Mouse (Mus musculus) embryonic facial prominence, embryonic 13.5 days (tissue): ENCODE measurements around the gene Kif1b. TPM values are rescaled to one million over a fixed set of nuclear protein-coding genes. Genes with fewer than 3 reads are reported as not detected.
A peak's percentile ranks its signal among the peaks of the same experiment; 100 is the strongest.
"Not testable (repeated sequence)": the region's sequence is repeated elsewhere in the genome, so short reads cannot be mapped to it uniquely, and the experiment has no call there.

ENCODE experiments used
- ATAC-seq: fragments of 200-750 bp; cut with Nextera tagmentation; 2 replicates; pipeline ENCODE4 v1.8.0; 2017; ENCODE audit warnings: low read depth; ENCODE audit not compliant: insufficient number of reproducible peaks, insufficient read depth, low FRiP score, low TSS enrichment
- H3K27ac ChIP-seq: fragments of 300-500 bp; sonication (generic); 2 replicates; pipeline ENCODE4 v1.5.1; 2015; ENCODE audit warnings: moderate library complexity, mild to moderate bottlenecking, inconsistent platforms
- H3K27me3 ChIP-seq: fragments of 300-500 bp; sonication (generic); 2 replicates; pipeline ENCODE4 v1.6.1; 2015; ENCODE audit warnings: mild to moderate bottlenecking, inconsistent platforms
- H3K36me3 ChIP-seq: fragments of 300-500 bp; sonication (generic); 2 replicates; pipeline ENCODE4 v1.6.1; 2015; ENCODE audit warnings: mild to moderate bottlenecking, inconsistent platforms
- H3K4me1 ChIP-seq: fragments of 300-500 bp; sonication (generic); 2 replicates; pipeline ENCODE4 v1.6.1; 2015; ENCODE audit warnings: inconsistent platforms
- H3K4me2 ChIP-seq: fragments of 300-500 bp; sonication (generic); 2 replicates; pipeline ENCODE4 v1.6.1; 2015; ENCODE audit warnings: moderate library complexity, mild to moderate bottlenecking, inconsistent platforms
- H3K4me3 ChIP-seq: fragments of 300-500 bp; sonication (generic); 2 replicates; pipeline ENCODE4 v1.5.1; 2015; ENCODE audit warnings: mild to moderate bottlenecking, inconsistent platforms
- H3K9ac ChIP-seq: fragments of 300-500 bp; sonication (generic); 2 replicates; pipeline ENCODE4 v1.6.1; 2015; ENCODE audit warnings: mild to moderate bottlenecking, inconsistent platforms
- H3K9me3 ChIP-seq: fragments of 300-500 bp; sonication (generic); 2 replicates; pipeline ENCODE4 v1.6.1; 2016; ENCODE audit warnings: inconsistent platforms
- WGBS: fragments of 180-500 bp; shearing (Covaris S2); methylation state at CpG from one replicate; pipeline ENCODE4 v1.1.7; 2015; ENCODE audit warnings: mixed read lengths; 5-methylcytosine and 5-hydroxymethylcytosine counted together
- polyA plus RNA-seq: library from polyadenylated mRNA; unstranded; fragments of >200 nt; fragmentation: Nextera tagmentation; extraction: Ambion mirVana; gene quantifications from 2 replicates; pipeline ENCODE4 v1.2.1, GENCODE M21; 2015

Gene Kif1b
- polyA plus RNA-seq, 1 experiment from 2014 or later, result 42.8 TPM

DNA sequence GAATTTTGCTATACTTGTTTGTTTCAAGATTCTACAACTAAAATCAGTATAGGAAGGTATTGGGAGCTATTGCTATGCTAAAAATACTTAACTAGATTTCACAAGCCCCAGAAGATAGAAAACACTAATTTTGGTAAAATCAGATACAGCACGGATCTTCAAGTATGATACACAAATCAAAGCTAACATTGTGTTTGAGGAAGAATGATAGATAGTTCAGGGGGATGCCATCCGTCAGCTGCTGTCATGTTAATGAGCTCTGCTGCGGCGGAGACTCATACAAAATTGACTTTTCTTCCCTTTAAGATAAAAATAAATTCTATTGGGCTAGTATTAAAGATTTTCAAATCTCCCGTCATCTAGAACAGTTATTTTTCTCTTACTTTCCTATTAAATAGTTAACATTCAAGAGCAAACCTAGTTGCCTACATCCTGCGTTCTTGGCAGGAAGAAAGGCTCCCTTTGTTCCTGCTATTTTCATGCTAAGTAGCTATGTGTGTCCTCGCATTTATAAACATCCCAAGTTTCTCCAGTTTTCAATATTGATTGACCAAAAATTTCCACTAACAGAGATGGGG is 60.8 kb downstream of the Kif1b start:
- H3K27me3 ChIP-seq, result no peaks in the 10 kb centered on the region
- no peak overlapping the region for H3K9ac ChIP-seq
- no peaks in the 10 kb centered on the region for H3K9me3 ChIP-seq
- WGBS, result 67% methylated on average over 7 of the region's 7 CpGs
- no peak overlapping the region for H3K27ac ChIP-seq
- no peak for ATAC-seq
- H3K4me2 ChIP-seq, result no peak overlapping the region
- H3K4me1 ChIP-seq, result no peaks in the 10 kb centered on the region
- peaks cover 79% of the 10 kb centered on the region for H3K36me3 ChIP-seq
- no peak overlapping the region for H3K4me3 ChIP-seq

DNA sequence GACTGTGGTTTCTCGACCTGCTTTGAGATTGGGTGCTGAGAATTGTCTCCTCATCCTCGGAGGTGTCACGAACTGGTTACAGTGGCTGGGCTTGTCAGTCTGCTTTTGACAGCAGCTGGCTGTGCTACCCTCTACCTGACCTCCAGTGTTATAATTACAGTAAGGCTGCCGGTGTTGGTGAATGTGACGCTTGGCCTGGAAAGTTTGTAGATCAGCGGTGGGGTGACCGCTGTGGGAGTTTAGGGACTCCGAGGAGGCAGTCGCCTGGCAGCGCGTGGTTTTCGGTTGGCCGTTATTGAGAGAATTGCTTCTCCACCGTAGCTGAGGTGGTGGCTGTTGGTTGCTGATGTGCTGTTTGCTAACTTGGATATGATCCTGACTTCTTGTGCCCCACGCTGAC is 70.5 kb downstream of the Kif1b start:
- Histone ChIP-seq H3K4me1 (no peaks in the 10 kb centered on the region), H3K9me3 (no peaks in the 10 kb centered on the region), H3K27me3 (no peaks in the 10 kb centered on the region), H3K27ac (no peak overlapping the region), H3K4me2 (no peak overlapping the region), H3K4me3 (no peak overlapping the region), H3K36me3 (peaks cover 39% of the 10 kb centered on the region), H3K9ac (no peak overlapping the region)
- ATAC-seq, result no peak
- WGBS, result 92% methylated on average over 15 of the region's 15 CpGs

DNA sequence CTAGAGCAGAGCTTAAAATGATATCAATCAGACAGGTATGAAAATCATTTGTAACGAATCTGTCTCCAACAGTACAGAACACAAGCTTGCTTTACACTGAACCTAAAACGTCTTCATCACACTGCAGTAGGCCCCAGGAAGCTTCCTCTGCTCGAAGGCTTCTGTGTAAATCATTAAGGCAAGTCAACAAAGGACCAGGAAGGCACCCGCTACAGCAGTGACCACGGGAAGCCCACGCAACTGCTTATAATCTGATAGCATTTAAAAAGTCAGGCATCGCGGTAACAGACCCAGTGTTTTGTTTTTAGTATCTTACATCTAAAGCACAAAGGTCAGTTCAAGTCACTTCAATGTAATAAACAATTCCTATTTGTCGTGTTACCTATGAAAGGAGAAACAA is 73.6 kb downstream of the Kif1b start:
- Histone ChIP-seq H3K36me3 (peaks cover 33% of the 10 kb centered on the region), H3K4me3 (no peak overlapping the region), H3K4me2 (no peak overlapping the region), H3K27ac (no peak overlapping the region), H3K9ac (no peak overlapping the region), H3K9me3 (no peaks in the 10 kb centered on the region), H3K4me1 (no peaks in the 10 kb centered on the region), H3K27me3 (no peaks in the 10 kb centered on the region)
- WGBS, result 78% methylated on average over 9 of the region's 9 CpGs
- no peak for ATAC-seq

DNA sequence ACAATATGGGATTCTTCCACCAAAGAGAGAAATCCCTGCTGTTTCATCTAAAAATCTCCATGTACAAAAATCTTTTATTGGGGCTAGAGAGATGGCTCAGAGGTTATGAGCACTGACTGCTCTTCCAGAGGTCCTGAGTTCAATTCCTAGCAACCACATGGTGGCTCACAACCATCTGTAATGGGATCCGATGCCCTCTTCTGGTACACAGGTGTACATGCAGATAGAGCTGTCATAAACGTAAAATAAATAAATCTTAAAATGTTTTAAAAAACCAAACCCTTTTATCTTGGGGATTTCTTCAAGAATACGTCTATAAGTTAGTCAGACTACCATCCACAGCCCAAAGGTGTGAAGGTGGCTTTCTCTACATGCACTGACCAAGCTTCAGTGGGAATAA is 78.8 kb downstream of the Kif1b start:
- H3K9ac ChIP-seq, H3K9me3 ChIP-seq, H3K4me1 ChIP-seq, ATAC-seq, H3K27me3 ChIP-seq, H3K27ac ChIP-seq, H3K4me2 ChIP-seq, H3K4me3 ChIP-seq: not testable (repeated sequence)
- peaks cover 33% of the 10 kb centered on the region for H3K36me3 ChIP-seq
- 95% methylated on average over 3 of the region's 3 CpGs for WGBS

DNA sequence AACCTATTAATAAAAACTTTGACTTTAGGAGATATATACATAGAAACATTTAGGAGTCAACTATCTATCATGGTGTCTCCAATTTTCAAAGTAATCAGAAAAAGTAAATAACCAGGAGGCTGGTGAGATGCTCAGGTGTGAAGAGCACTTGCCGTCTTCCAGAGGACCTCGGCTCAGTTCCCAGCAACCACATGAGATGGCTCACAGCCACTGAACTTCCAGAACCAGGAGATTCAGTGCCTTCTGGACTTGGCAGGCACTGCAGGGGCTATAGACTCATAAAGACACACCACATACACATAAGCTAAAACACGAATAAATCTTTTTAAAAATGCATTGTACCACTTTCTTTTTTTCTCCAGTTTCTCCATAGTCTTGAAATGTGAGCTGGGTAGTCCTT is 79.2 kb downstream of the Kif1b start:
- WGBS, result 90% methylated on average over 3 of the region's 3 CpGs
- H3K9me3 ChIP-seq, result no peaks in the 10 kb centered on the region
- H3K4me2 ChIP-seq, result no peak overlapping the region
- ATAC-seq, result no peak
- no peak overlapping the region for H3K27ac ChIP-seq
- H3K36me3 ChIP-seq, result peaks cover 38% of the 10 kb centered on the region
- no peaks in the 10 kb centered on the region for H3K27me3 ChIP-seq
- no peaks in the 10 kb centered on the region for H3K4me1 ChIP-seq
- no peak overlapping the region for H3K4me3 ChIP-seq
- H3K9ac ChIP-seq, result no peak overlapping the region

DNA sequence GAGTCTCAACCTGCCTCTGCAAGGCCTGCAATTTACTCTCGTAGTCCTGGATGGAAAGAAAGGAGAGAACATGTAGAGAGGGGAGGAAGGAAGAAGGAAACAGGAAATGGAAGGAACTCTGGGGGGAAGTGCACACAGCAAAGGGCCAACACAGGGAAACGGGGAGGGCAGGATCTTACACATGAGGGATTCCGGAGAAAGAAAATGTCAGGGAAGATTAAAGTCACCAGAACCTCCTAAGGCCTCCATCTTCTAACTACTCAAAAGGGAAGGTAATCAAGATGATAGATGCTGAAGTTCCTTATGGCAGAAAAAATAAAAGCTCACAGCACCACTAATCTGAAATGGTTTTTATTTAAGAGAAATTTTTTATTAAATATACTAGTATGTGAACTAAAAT is 81.2 kb downstream of the Kif1b start:
- Histone ChIP-seq H3K27ac (no peak overlapping the region), H3K4me3 (no peak overlapping the region), H3K4me1 (no peaks in the 10 kb centered on the region), H3K9ac (no peak overlapping the region), H3K27me3 (no peaks in the 10 kb centered on the region), H3K9me3 (no peaks in the 10 kb centered on the region), H3K36me3 (peaks cover 57% of the 10 kb centered on the region), H3K4me2 (no peak overlapping the region)
- 74% methylated on average over 3 of the region's 3 CpGs for WGBS
- ATAC-seq, result no peak

DNA sequence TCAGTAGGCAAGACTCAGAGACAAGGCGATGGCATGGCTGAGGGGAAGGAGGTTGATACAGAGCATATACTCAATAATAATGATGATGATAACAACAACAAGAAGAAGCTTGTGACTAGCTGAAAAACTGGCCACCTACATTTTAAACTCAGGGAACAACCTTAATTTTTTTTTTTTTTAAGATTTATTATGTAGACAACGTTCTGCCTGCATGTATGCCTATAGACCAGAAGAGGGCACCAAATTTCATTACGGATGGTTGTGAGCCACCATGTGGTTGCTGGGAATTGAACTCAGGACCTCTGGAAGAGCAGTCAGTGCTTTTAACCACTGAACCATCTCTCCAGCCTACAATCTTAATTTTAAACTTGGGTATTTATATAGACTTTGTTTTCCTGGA is 84.0 kb downstream of the Kif1b start:
- peaks cover 12% of the 10 kb centered on the region for H3K4me1 ChIP-seq
- no peak for ATAC-seq
- H3K9me3 ChIP-seq, result no peaks in the 10 kb centered on the region
- H3K27ac ChIP-seq, result no peak overlapping the region
- H3K9ac ChIP-seq, result no peak overlapping the region
- WGBS, result 94% methylated on average over 3 of the region's 3 CpGs
- peaks cover 66% of the 10 kb centered on the region for H3K36me3 ChIP-seq
- no peak overlapping the region for H3K4me2 ChIP-seq
- no peaks in the 10 kb centered on the region for H3K27me3 ChIP-seq
- H3K4me3 ChIP-seq, result no peak overlapping the region

DNA sequence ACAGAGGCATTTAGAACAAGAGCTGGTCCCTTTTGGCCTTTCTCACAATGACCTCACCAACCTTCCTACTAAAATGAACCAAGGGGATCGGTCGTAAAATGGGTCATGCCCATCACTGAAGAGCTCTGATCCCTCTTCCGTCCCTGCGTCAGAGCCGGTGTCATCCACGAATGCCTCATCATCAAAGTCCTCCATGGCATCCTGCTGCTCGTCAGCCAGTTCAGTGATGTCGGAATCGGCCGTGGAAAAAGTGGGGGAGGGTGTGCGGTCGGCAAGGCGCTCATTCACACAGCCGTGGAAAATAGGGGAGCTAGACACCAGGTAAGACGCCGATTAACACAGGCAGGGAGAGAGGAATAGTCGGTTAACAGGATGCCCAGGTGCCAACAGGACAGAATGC is 87.0 kb downstream of the Kif1b start:
- no peak overlapping the region for H3K9ac ChIP-seq
- no peaks in the 10 kb centered on the region for H3K27me3 ChIP-seq
- no peak for ATAC-seq
- H3K4me1 ChIP-seq, result peaks cover 26% of the 10 kb centered on the region
- no peak overlapping the region for H3K4me2 ChIP-seq
- H3K4me3 ChIP-seq, result no peak overlapping the region
- H3K9me3 ChIP-seq, result no peaks in the 10 kb centered on the region
- 77% methylated on average over 17 of the region's 17 CpGs for WGBS
- H3K27ac ChIP-seq, result peak overlapping the region; percentile 39; the same call in 1 of the 2 replicates
- peaks cover 65% of the 10 kb centered on the region for H3K36me3 ChIP-seq

DNA sequence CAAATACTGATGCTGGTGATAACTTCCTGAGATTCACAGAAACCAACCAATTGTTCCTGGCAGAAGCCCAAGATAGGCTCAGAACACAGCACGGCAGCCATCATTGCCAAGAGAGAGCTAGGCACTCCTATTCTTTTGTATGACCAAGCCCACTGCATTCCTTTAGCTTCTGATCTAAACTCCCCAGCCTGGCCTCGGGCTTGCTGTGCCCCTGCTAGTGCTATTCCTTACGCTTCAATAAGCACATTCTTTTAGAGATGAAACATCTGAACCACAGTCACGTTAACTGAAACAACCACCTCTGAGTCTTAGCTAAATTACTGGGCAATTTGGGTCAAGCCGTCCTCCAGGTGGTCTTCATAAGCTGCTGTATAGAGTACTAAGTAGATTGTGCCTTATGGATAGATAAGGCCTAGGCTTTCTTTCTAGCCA is 87.4 kb downstream of the Kif1b start:
- Histone ChIP-seq H3K36me3 (peaks cover 61% of the 10 kb centered on the region), H3K9ac (no peak overlapping the region), H3K4me3 (no peak overlapping the region), H3K27ac (peak overlapping the region; percentile 39; the same call in 1 of the 2 replicates), H3K27me3 (no peaks in the 10 kb centered on the region), H3K4me2 (no peak overlapping the region), H3K4me1 (peaks cover 26% of the 10 kb centered on the region), H3K9me3 (no peaks in the 10 kb centered on the region)
- no peak for ATAC-seq
- 33% methylated on average over 5 of the region's 5 CpGs for WGBS

DNA sequence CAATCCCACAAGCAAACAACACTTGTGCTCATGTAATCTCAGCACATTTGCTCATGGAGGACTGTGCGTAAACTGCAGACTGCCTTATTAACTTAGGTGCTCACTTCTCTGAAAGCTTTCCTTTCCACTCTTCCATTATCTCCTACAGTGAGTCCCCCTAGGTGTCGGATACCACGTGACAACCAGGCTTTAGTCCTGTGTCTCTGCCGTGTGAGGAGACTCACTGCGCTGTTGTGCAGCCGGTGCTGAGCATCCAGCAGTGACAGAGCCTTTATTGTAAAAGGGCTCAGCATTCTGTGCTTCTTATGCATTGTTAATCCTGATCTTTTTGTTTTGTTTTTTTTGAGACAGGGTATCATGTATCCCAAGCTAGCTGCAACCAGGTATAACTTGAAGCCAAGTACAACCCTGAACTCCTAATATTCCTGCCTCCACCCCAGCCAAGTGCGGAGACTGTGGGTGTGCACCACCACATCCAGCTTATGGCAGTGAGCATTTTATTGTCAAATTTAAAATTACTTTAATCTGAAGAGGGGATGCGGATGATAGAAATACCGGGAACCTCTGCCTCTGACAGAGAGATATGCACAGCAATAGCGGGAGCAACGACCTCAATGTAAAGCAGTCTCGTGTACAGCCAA is 88.0 kb downstream of the Kif1b start:
- no peak overlapping the region for H3K4me3 ChIP-seq
- WGBS, result 72% methylated on average over 12 of the region's 12 CpGs
- no peak overlapping the region for H3K4me2 ChIP-seq
- H3K9ac ChIP-seq, result no peak overlapping the region
- H3K27me3 ChIP-seq, result no peaks in the 10 kb centered on the region
- no peaks in the 10 kb centered on the region for H3K9me3 ChIP-seq
- H3K4me1 ChIP-seq, result peaks cover 26% of the 10 kb centered on the region
- H3K27ac ChIP-seq, result no peak overlapping the region; the same call in 1 of the 2 replicates
- peaks cover 60% of the 10 kb centered on the region for H3K36me3 ChIP-seq
- no peak for ATAC-seq

DNA sequence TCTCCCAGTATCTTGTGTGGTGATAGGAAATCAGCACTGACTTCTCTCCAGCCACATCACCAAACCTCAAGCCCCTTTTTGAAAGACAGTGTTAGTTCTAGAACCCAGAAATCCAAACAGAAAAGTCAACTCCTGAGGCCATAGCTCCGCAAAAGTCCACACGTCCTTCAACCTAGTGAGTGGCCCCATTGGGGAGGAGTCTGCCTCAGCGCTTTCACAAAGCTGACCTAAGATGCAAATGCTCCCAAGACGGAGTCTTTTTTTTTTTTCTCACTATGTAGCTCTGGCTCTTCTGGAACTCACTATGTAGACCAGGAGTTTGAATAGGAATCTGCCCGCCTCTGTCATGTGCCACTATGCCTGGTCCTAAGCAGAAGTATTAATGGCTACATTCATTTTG is 89.0 kb downstream of the Kif1b start:
- 94% methylated on average over 5 of the region's 5 CpGs for WGBS
- peaks cover 60% of the 10 kb centered on the region for H3K36me3 ChIP-seq
- no peaks in the 10 kb centered on the region for H3K9me3 ChIP-seq
- no peaks in the 10 kb centered on the region for H3K27me3 ChIP-seq
- no peak overlapping the region for H3K4me2 ChIP-seq
- H3K27ac ChIP-seq, result no peak overlapping the region
- H3K4me1 ChIP-seq, result peaks cover 26% of the 10 kb centered on the region
- ATAC-seq, result no peak
- H3K9ac ChIP-seq, result no peak overlapping the region
- no peak overlapping the region for H3K4me3 ChIP-seq

DNA sequence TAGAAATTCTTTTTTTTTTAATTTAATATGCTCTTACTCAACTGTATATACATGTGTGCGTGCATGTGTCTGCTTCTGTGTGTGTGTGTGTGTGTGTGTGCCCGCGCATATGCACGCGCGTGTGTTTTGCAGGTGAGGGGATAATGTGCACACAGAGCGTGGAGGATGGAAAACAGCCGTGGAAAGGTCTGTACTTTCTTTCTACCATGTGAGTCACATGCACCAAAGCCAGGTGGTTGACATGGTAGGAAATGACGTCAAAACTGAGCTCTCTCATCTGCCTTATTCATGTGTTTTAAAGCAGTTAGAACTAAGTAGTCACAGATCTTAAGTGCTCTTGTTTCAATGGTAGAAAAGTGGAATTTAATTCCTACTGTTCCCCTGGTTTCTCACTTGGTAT is 91.5 kb downstream of the Kif1b start:
- WGBS, result 53% methylated on average over 9 of the region's 9 CpGs
- Histone ChIP-seq H3K27me3 (no peaks in the 10 kb centered on the region), H3K9me3 (no peaks in the 10 kb centered on the region; the same call in 1 of the 2 replicates), H3K36me3 (peaks cover 60% of the 10 kb centered on the region), H3K4me2 (no peak overlapping the region), H3K4me1 (peaks cover 26% of the 10 kb centered on the region), H3K4me3 (no peak overlapping the region), H3K9ac (no peak overlapping the region), H3K27ac (peak overlapping the region; percentile 1; the same call in 1 of the 2 replicates)
- ATAC-seq, result no peak
